Mouse (Mus musculus) urinary bladder, adult 2 months (tissue): Measurements from ENCODE around the gene Arntl. TPM values are rescaled to one million over a fixed set of nuclear protein-coding genes. Genes with fewer than 3 reads are reported as not detected.

Experiments used
- DNase-seq: peaks from one replicate; pipeline ENCODE4 v3.0.0; 2022; ENCODE audit warnings: low spot score
- polyA plus RNA-seq: library from polyadenylated mRNA; depleted of rRNA; stranded (reverse); fragments of >200 nt; gene quantifications from 2 replicates; pipeline ENCODE4 v1.2.3, GENCODE M21; 2012

Arntl gene
- polyA plus RNA-seq, 1 experiment = 3.1 TPM

DNA sequence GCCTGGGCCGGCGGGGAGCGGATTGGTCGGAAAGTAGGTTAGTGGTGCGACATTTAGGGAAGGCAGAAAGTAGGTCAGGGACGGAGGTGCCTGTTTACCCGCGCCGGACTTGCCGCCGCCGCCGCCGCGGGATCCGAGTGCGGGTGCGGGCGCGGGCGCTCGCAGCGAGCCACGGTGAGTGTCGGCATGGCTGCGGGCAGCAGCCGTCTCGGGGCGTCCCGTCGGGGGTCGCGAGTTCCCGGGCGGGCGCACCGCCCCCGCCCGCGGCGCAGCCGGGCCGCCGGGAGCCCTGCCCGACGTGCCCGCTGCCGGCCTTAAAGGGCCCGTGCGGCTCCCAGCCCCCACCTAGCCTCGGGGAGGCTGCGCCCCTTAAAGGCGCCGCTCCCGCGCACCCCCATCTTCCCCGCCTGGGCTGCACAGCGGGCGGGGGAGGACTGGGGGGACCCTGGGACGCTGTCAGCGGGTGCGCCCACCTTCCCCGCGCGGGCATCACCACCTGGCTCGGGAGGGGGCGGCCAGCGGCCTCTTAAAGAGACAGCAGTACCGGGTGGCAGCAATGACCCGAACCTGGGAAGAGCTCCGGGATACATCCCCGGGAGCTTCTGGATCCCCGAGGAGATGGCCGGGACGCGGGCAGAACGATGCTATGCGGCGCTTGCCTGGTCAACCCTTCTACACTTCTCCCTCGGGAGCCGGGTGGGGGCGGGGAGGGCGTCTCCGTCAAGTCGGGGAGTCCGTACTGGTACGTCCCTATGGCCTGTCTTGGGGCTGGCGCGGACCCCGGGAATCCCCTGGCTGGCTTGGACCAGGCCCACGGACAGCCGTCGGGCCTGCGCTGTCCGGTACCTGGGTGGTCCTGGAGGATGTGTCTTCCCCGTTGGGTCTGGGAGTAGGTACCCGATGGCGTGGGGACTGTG is 464 bp downstream of the Arntl start:
- DNase-seq = peak; percentile 81

DNA sequence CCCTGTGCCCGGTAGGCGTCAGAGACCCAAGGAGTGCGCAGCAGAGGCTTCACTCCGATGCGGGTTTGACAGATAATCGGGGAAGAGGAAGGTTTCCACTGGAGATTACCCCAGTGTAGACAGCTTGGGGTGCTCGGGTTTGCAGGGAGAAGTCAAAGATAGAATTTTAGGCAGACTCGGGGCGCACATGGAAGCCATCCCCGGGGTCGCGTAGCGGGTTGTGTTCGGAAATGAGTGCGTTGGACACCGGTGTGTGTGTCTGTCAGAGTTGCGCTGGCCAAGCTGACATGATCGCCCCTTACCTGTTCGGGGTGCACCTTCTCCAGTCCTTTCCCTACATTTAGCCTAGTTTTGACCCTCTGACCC is 1.1 kb downstream of the Arntl start:
- DNase-seq = no peak

DNA sequence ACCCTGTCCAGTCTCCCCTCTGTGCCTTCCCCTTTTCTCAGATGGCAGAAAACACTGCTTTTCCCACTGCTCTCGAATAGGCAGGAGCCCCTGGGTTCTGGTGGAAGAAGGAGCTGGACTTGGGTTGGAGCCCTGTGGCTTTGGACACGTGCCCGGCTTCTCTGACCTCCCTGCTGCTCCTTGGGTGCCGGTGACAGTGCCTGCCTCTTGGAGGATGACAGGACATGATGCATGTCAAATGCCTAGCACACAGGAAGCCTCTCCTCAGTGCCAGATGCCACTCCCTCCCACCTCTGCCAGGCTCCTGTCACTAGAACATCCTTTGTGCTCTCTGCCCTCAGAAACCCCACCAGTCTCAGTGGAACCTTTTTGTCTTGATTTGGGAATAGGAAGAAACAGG is 3.2 kb downstream of the Arntl start:
- no peak for DNase-seq

DNA sequence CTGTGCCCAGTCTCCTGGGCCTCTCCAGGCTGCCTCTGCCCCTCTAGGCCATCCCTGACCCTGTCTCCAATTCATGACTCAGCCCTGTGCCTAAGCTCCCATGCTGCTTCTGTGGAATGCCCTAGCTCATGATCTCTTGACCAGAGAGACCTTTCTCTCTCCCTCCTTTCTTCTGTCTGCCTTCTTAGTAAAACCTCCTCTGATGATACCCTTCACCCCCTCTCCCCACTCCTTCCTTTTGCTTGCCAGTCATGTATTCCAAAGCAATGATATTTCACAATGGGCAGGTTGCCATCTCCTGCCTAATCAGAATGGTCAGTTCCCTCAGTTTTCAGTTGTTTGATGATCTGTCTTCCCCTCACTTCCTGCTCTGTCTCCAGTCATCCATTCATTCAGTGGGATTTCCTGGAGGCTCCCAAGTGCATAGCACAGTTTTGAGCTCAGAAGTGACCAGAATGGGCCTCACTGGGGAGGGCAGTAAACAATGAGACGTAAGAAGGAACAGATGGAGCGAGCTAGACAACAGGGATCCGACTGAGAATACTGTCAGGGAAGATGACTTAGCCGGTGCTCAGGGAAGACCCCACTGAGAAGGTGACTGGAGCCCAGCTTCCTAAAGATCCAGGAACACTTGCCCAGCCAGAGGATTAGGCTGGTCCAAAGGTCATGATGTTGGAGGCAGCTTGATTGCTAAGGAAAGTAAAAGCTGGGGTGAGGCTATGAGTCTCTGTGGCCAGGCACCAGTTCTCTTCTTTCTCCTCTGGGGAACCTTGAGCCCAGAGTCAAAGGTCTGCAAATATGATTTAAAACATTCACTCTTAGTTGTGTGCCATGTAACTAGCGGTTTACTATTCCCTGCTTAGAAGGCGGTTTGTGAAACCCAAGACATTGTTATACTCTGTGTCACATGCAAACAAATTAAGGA is 7.2 kb downstream of the Arntl start:
- no peak for DNase-seq

DNA sequence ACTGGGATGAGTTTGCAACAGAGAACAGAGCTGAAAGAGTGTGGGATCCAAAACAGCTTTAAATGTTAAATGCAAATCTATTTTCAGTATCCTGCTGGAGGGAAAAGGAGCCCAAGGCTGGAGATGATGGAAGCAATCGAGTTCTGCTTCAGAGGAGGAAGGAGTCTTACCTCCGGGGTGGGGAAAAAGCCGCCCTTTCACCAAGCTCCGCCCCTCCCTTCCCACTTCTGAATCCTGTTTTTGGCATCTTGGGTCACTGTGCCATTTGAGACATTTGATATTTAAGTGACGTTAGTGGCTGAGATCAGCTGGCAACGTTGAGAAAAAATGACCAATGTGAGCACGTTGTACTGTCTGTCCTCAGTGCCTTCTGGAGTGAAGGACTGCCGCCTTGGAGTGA is 8.9 kb downstream of the Arntl start:
- DNase-seq = no peak

DNA sequence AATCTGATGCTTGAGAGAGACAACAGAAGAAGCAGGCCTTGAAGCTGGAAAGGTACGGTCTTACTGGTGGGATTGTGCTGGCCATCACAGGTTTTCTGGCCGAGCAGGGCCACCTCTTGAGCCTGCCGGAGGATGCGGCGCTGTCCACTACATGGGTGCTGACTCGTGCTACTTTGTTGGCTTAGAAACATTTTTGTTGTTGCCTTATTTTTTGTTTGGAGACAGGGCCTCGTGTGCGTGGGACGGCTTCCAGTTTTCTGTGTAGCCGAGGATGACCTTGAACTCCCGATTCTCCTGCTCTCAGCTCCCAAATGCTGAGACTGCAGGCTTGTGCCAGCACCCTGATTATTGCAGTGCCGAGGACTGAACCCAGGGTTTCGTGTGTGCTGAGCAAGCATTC is 12.2 kb downstream of the Arntl start:
- DNase-seq = no peak

DNA sequence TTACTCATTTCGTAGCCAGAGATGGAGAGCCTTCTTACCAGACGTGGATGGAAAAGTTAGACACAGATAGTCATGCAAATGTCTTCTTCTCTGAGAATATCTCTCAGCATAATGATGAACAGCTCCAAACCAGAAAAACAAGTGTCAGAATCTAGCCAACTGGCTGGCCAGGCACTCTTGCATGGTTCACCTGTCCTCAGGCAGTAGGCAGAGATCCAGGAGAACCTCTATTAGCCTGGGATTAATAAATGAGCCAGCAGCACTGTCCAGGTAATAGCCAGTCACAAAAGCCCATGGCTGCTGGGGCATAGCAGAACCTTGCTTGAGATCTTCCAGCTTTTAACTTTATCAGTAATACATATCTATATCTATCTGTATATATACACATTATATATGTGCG is 12.6 kb downstream of the Arntl start:
- no peak for DNase-seq

DNA sequence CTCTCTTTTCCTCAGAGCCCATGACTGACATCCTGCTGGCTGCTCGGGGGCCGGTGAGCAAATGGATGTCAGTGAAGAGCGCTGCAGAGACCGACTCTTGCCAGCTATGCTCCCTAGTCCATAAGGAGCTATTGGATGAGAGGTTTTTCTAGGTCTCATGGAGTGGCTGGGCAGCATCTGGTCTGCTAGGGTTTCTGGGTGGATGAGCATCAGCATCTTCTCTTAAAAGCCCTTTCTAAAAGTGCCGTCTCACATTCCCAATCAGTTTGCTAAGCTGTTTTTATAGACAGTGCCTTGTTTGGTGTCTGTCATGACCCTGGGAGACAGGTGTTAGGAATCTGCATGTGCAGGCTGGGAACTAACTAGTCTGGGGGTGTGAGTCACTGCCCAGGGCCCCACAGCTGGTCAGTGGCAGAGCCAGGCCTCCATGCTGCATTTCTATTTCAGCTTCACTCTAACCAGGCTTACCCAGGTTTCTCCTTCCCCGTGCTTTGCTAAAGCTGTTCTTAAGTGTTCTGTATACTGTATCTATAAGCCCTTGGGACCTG is 13.5 kb downstream of the Arntl start:
- no peak for DNase-seq

DNA sequence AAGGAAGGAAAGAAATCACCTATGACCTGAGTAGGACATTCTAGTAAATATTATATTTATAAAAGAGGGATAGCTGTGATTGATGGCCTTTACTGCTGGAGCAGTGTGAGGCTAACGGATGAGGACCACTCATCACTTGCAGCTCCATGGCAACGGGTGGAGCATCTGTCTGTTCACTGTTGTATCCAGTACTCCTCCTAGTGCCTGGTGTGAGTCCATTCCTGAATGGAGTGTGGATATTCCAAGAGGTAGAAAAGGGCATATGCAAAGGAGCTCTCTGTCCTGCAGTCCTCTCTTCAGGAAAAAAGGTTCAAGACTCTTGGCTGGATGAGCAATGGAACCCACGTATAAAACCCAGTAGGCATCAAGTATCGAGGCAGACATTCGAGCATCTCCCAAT is 15.6 kb downstream of the Arntl start:
- DNase-seq = no peak

DNA sequence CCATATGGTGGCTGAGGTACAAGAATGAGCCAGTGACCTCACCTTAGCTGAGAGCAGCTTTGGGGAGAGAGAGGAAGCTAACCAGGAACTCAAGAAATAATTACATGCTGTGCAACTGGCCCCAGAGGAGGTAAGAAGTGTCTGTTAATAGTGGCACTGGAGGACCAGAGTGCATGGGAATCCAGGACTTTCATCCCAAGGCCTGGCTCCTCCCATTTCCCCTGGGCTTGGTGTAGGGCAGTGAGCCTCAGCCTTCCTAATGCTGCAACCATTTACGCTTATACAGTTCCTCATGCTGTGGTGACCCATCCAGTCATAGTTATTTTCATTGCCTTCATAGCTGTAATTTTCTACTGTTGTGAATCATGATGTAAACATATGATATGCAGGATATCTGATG is 17.4 kb downstream of the Arntl start:
- no peak for DNase-seq

DNA sequence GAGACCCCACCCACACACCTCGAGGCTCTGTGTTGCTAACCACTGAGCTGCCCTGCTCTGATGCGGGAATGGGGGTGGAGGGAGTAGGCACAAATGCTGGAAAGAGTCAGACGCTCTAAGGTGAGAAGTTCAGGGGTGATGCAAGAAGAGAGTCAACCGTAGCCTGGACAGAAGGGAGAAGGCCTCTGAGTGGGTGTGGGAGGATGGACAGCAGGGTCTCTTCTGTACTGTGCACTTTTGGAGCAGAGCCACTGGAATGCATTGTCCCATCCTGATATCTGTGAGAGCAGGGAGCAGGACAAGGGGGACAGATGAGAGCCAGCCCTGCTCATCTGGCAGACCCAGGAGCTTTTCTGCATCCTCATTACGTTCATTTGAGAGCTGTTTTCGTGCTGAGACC is 21.2 kb downstream of the Arntl start:
- no peak for DNase-seq

DNA sequence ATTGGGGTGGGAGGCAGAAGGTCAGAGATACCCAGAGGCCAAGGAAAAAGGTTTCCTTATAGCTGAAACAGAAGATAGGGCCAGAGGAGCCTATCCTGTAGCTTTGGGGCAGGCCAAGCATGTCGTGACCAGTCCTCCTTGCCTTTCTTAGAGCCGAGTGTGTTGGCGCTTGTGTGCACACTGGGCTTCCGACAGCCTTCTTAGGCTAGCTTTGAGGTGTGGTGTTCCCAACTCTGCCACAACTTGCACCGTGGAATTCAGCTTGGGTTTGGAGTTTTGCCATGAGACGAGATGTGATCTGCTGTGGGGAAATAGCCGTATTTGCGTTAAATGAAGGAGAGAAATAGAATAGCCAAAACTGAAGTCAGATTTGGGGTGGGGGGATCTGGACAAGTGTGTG is 28.9 kb downstream of the Arntl start:
- DNase-seq = no peak

DNA sequence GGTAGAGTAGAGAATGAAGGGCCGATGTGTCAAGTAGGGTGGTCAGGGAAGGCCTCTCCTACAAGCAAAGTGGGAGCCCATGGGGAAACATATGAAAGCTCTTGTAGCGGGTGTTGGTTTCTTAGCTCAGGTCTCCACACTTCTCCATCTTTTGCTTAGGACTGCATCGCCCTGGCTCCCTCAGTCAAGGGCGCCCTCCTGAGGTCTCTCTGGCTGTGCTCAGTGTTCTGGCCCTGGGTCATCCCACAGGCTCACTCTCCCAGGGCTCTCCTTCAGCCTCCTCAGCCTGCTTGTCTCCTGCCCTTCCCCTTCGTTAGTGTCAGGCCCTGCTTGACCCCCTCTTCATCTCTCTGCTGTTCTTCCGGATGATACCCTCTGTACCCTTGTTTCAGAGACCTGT is 31.1 kb downstream of the Arntl start:
- no peak for DNase-seq

DNA sequence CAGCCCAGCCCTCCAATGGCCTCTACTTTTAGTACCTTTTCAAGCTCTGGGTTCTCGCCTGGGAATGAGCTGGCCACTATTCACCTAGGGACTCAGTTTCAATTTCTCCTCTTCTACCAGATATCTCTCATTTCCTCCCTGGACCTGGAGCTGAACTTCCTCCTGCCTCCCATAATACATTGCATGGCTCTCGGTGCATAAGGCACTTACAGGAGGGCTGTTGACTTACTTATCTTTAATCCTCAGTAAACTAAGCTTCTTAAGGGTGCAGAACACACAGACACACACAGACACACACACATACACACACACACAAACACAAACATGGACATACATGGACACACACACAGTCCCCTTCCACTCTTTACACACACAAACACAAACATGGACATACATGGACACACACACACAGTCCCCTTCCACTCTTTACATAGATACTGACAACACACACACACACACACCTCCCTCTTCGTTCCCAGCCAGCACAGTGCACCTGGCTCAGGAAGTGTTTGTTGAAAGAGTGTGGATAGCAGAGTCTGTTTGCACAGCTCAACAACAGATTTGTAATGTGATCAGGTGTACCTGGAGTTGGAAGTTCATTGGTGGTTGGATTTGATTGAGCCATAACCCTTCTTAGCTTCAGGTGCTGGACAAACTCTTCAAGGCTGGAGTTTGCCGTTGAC is 32.3 kb downstream of the Arntl start:
- no peak for DNase-seq

DNA sequence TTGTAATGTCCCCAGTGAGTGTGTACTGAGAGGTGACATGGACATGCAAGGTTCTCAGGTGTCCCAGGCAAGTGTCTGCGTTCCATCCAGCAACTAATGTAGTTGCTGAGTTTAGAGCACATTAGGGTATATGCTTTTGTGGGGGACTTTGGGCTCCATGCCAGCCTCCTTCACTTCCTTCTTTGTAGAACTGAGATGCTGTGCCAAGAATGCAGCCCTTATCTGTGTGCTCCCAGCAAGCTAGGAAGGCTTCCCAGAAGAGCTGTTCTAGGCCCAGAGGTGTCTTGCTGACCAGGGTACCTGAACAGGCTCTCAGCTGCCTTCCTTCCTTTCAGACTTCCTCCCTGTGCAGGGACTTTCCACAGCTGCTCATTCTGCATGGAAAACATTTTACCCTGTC is 33.2 kb downstream of the Arntl start:
- DNase-seq = no peak

DNA sequence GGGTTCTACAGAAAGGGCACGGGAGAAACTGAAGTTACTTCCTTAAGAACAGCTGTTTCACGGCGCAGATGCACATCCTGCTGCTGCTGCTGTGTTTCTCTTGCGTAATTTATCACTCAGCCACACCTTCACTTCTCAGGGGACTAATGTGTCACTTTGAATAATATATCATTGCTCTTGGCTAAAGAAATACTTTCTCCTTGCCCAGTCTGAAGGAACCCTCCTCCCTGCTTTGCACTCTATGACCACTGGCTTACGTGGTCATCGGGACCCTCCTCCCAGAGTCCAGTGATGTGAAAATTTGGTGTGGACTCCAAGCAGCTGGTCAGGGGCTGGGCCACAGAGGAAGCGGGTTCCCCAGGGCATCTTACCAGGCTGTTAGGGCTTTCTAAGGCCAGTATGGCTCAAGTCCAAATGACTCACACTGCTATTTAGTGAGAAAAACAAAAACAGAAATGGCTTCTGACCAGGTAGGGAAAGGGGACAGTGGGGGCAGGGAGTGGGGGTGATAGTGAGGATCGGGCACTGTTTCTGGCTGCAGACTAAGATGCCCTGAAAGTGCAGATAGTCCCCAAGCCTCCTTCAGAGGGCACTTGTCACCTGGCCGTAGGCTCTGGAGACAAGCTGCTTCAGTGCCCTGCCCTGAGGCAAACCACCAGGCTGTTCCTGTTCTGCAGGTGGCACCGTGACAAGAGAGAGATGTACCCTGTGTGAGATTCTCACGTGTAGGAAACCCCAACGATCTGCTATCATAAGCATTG is 34.8 kb downstream of the Arntl start:
- no peak for DNase-seq

DNA sequence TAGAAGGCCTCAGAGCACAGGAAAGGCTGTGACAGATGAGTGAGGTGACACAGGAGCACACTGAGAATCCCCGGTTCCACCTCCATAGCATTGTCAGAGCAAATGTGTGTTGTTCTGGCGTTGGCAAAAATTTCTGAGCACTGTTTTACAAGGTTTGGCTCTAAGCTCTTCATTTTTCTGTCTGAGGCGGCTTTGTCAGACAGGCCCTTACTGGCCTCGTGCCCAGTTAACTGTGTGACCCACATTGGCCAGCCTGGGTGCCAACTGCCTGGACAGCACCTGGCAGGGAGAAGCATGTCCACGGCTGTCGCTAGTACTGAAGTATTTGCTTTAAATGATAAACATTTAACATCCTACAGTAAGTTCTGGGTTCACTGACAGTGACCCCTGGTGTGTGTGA is 35.4 kb downstream of the Arntl start:
- DNase-seq = no peak

DNA sequence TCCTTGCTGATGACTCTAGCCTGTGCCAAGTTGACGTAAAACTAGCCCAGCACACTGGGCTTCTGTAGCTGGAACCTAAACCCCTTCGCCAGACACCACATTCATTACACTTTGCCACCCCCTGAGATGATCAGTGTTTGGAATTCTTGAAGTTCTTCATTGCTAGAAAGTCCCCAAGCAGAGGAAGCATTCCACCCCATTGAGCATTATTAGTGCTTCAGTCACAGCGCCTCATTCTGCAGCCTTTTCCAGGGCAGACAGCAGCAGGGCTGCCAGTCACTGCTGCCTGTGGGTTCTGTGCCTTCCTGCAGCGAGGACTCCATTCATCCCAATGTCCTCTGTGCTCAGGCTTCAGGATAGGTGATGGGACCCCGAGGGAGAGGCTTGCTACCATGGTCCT is 37.9 kb downstream of the Arntl start:
- no peak for DNase-seq

DNA sequence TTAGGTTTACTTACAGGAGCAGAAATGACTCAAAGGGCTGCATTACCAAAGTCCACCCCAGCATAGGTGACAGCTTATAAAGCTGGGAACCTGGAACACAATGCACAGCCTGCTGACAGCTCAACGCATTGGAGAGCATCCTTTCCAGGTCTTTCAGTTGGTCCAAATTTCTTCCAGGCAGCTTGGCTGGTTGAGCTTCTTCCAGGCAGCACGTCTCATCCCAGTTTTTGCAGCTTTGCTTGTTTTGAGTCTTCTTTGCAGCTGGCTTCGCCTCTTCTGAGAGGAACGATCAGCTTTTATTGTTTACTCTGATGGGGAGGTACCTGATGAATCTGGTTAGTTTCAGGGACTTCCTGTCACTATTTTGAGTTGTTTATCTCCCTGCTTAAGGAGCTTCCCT is 39.2 kb downstream of the Arntl start:
- no peak for DNase-seq

DNA sequence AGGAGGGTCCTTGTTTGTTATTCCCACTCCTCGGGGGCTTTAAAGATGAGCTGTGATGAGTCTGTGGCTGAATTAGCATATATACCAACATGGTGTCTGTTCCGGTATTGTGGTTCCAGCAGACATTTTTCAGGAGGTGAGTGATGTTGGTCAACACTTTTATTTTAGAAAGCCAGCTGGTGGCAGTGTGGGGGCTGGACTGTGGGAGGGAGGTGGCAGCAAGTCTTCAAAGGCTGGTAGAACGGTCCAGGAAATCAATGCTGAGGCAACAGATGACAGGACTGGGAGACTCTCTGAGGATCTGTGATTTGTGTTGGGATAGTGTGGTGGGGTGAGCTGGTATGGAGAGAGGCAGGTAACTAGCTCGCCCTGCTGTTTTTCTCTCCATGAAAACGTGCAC is 39.9 kb downstream of the Arntl start:
- no peak for DNase-seq

DNA sequence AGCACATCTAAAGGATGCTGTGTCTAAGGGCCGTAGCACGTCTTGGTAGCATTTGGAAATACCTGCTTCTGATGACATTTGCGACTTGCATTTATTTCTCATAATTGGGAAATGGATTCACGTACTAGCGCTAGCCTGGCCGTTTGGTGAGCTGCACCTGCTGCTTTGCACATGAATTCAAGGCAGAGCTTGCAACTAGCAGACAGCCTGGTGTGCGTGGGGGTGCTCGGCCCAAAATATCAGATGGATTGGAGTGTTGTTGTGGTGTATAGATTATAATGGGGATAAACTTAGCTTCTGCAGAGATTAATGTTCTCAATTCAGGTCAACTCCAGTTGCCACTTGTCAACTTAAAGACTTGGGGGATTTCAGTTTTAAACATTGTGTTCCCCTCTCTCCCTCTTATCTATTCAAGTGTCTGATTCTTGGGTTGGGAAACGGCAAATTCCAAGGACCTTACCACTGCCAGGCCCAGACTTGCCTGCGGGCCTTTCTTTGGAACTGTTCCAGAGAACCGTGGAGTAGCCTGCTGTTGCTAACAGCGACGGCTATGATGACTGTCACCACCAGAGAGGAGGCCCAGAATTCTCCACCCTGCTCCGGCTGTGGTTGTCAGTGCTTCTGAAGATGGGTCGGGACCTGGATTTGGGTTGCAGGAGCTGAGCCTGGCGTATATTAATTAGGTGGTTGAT is 42.0 kb downstream of the Arntl start:
- no peak for DNase-seq
